Mouse (Mus musculus) spleen, postnatal 4 days (tissue): ENCODE data around the gene Kcnip4.

Experiments
- DNase-seq, 2 experiments: peaks; one replicate each; pipeline ENCODE4 v3.0.0; 2022; ENCODE audit warnings: low spot score in 2 of 2

Kcnip4 gene

DNA sequence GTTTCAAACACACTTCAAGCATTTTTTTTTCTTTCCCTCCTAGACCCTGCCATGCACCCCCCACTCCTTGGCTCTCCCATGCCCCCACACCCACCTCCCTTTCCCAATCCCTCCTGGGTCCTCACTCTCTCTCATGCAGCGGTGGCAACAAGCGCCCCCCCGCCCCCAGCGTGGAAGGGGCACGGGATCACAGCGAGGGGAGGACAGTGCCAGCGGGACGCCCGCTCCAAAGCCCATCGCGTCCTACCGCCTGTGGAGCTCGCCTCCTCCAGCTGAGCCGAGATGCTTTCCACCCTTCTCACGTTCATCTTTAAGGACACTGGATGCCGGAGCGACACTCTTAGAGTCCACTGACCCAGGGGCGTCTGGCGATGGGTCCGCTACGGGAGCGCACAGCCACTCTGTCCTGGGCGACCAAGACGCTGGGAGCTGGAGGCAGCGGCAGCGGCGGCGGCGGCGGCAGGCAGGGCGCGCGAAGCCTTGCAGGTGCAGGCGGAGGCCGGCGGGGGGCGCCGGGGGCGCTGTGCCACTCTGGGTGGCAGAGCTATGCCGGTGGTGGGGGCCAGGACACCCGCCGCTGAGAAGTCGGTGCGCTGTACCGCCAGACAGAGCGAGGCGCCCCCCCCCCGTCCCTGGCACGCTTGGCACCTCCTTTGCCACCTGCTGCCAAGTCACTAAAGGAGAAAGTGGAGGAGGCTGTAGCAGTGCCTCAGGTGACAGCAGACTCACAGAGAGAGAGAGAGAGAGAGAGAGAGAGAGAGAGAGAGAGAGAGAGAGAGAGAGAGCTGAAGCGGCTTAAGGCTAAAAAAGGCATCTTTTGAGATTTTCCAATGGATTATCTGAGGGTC, at the start of gene Kcnip4:
Kcnip4 (minus strand) TSS at position 514 of the 848 bp plus-strand sequence.
- no peak for DNase-seq

DNA sequence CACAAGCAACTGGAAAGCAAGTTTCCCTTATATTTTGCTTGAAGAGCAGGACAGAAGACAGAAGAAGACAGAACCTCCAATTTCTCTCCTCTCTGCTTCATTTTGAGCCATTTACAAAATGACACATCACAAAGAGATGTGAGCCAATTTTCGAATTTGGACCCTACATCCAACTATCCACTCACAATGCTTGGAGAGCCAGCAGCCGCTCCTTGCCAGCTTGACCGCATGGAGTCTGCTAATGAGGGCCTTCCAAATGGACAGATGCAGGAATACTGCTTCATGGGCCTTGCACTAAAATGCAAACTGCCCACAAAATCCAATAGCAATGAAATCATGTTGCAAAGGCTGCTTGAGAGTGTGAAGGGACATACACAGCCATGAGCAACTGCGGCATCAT, 47.2 kb upstream of the Kcnip4 start:
- DNase-seq = no peak

DNA sequence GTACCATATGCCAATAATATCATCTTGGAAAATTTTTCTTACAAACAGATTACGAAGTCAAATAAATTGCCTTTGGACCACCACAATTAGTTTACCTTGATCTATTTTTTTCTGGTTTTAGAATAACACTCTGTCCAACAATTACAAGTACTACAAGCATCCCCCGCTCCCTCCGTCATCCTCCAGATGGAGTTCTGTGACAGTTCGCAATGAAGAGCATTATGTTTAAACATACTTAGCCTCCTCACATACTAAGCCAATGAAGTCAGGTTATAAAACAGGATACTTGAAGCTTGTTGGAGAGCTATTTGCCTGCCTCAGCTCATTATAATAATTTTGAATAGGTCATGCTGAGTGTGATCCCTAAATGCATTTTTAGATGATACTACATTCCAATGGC, 39.0 kb upstream of the Kcnip4 start:
- no peak for DNase-seq

DNA sequence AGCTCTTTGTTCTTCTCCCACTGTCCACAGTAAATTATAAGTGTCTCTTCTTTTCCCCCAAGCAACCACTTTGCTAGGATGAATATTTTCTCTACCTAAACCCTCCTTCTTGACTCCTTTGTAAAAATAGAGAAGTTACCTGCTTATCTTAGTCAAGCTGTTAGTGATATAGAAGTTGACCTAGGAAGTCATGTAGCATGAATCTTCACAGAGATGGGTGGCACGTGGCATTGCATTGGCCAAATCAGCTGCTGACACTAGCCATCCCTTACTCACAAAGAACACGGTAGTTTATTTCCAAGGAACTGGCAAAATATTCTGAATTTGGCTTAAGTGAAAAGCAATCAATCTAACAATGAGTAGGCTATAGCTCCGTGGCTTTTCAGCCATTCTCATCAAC, 32.7 kb upstream of the Kcnip4 start:
- no peak for DNase-seq

DNA sequence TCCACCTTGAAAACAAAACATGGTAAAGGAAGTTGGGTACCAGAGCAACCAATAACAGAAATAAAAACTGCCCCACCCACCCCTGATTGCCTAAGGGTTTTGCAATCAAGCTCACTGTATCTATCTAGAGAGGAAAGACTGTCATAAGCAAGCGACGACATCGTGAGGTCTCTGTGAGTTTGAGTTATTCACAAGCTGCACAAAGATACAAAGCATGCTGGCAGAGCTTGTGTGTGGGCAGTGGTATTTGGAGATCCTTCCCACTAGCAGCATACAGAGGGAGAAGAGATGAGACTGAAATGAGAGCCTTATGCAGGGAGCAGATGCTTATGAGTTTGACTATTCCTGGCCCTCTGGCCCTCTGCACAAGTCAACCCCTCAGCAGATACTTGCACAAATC, 23.2 kb upstream of the Kcnip4 start:
- DNase-seq = no peak

DNA sequence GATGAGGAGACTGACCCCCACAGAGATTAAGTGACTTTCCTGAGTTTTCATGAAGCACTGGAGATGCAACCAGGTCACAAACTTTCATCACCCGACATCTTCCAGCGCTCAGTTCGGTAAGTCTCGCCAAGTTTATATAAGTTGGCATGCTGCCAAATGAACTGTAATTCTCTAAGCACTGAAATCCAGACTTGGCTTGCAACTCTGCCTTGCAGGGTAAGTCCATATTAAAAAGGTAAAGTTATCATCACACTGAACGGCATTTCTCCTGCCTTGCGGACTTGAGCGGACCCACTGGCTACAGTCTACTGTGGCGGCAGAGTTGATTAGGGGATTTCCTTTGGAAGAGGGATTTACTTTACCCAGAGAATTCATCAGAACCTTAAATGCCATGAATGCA, 4.7 kb upstream of the Kcnip4 start:
- no peak for DNase-seq

DNA sequence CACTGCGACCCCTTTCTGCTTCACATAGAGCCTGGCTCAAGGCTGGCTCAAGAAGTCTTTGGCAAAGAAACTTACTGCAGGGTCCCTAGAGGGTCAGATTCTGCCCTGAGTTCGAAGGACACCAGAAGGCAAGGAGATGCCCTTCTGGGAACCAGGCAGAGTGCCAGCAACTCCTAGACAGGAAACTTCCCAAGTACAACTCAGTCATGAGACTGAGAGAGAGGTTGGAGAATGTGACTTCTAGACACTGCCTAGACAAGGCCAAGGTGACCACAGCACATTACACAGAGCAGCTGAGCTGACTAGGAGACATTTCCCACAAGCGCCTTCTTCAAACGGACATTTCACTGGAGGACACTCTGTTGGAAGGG, 520 bp upstream of the Kcnip4 start:
- no peak for DNase-seq

DNA sequence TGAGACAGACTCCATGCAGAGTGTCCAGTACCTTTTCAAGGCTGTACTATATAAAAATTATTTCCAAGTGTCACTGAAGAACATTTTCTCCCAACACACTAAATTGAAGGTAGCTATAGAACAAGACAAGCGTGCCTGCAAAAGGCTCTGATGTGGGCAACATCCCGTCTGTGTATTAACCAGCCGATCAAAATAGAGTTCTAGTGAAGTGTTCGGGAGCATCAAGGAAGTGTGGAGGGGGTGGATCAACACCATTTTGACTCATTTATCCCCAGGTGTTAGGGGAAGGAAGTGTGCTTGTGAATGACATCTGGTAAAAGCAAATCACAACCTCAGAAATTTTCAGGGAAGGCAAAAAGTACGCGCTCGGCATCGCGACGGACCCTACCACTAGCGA, 712 bp downstream of the Kcnip4 start:
- DNase-seq = no peak

DNA sequence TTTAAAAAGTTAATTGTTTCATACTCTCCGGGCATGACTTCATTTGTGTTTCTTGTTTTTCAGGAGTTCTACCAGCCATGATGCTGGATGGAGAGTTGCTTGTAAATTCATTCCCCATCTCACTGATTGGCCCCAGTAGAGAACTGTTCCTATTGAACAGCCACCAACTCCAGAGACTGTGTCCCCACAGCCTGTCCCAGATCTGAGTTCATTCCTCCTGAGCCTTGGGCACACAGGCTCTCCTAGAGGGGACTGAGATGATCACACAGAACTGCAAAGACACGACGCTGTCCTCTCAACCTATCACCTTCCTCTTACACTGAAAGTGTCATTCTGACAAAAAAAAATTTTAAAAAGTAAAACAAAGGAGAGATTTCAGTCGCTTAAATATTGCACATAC, 1.7 kb downstream of the Kcnip4 start:
- no peak for DNase-seq

DNA sequence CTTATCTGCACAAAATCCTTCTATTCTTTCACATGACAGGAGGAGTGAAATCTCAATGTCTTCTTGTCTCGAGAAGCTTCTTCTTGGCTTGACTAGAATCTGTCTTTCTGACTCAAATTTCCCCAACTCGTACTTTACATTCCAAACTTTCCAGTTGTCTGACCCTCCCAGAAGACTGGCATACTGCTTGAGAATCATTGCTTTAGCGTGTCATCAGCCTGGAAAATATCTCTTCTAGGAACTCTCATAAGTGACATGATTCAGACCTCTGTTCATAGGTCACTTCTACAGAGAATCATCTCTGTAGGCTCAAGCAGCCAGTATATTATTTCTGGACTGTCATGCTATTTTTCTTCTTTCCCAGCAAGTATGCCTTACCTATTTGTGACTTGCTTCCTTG, 26.0 kb downstream of the Kcnip4 start:
- no peak for DNase-seq

DNA sequence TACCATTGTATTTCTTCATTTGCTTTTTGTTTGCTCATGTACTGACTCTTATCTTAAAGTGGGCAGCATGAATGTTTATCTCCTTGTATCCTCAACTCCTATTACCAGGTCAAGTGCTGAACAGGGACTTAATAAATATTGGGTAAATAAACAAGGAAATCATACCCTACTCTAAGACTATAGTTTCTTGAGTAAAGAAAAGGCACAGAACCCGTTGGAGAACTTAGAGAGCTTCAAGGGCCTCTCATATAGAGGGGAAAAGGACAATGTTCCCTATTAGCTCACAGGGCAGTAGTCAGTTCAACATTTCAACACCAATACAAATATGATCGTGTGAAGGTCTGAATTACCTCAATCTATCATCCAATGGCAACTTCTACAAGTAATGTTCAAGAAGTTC, 37.4 kb downstream of the Kcnip4 start:
- DNase-seq = no peak

DNA sequence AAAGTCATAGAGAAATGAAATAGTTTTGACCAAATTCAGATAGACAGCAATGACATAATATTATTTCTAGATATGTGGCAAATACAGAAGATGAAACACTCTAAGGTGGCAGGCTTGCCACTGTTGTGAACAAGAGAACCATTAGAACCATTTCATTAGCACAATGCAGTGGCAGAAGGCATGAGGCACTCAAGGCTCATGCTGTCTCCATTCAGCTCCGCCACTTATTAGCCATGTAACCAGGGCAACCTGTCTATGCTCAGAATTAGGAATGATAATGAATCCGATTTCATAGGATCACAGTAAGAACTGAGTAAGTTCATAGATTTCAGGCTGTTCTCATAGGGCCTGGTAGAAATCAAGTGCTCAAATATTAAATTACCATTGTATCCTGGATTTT, 54.0 kb downstream of the Kcnip4 start:
- DNase-seq = no peak

DNA sequence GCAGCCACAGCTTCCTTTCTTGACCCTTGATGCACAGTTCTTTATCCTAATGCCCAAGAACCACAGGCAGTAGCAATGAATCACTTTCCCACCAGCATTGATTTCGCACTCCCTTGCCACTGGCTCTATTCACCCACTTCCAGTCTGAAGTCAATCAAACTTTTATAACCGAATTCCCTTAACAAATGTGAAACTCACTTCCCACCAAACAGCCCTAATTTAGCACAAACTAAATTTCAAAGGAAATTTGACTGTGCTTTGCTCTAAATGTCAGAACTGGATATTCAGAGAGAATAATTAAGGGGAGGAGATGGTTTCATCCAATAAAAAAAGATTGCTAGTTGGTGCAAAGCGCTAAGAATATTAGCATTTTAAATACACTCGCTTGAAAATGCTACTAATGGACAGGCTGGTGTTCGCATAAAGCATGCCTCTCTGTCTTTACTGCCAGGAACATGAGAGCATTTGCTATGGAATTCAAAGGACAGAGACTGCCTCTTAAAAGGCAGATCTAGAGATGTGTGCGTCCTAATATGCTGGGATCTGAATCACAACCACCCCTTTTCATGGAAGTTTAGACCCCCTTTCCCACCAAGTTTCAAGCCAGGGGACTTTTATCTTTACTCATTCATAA, 63.9 kb downstream of the Kcnip4 start:
- DNase-seq = no peak

DNA sequence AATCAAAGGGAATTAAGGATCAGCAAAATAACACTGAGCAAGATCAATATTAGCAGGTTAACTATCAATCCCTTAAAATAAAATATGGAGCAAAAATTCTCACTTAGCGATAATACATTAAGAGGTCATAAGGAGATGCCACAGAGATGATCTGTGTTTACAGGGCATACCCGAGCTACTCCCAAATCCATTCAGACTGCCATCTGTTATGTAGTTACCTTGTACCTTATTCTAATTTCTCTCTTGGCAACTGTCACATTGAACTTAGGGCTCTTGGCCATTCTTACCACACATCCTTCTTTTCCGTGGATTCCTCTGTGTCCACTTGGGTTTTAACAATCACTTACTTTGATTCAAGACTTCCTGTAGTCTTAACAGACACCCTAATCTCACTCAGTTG, 71.6 kb downstream of the Kcnip4 start:
- no peak for DNase-seq

DNA sequence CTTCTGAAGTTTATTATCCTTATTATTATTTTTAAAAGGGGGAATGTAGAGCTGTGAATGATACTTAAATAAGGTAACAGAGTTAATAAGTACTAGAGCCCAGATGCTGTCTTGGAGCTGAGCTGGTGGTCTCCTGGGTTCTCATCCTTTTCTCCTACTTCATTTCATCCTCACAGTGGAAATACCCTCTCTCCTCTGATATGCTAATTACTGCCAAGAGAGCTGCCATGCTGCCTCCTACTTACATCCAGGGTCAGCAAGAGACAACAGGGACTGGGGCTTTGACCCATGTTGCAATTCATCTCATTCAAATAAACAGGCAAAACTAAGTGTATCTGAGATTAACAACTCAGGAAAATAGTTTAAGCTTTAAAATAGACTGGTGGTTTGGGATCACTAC, 73.4 kb downstream of the Kcnip4 start:
- DNase-seq = no peak

DNA sequence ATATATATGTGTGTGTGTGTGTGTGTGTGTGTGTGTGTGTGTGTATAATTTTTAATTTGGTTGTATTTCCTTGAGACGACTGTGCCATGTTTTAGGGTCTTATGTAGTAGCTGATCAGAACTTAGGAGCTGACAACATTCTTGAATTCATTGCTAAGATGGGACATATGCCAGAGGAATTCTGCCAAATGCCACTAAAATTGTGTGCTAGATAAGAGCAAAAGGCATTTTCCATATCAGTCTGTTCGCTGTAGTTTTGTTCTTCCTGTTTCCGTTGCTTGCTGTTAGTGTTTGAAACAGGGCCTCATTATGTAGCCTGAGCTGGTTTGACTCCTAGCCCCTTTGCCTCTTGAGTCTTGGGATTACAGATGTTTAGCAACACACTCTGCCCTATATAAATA, 73.8 kb downstream of the Kcnip4 start:
- DNase-seq = no peak

DNA sequence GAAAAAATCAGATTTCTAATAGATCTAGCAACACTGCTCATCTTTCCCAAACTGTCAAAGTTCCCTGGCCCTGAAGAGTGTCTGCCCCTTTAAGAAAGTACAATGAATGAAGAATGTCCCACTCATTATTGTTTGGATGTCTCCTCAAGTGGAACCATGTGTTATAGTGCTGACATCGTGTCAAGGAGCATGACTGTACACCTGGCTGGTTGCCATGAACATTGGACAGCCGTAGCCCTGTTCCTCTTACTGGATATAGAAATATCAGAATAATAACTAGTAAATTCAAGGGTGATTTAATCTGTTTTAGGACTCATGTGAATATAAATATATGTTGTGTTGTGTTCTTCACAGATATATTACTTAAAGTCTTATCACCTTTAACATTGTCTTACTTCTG, 87.5 kb downstream of the Kcnip4 start:
- DNase-seq = no peak

DNA sequence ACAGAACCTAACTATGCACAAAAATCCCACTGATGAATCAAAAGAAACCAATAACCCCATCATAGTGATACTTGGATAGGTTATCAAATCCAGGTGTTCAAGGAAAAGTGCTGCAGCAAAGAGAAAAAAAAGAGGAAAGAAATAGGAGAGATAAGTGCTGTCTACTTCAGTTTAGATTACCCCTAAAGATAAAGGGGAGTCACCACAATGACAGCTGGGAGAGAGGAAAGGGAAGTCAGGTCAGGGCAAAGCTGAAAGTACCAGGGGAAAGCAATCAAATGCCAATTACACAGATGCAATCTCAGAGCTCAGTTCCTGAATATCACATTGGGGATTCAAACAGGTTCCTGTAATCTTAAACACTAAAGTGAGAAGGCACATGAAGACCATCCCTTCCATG, 97.0 kb downstream of the Kcnip4 start:
- no peak for DNase-seq

DNA sequence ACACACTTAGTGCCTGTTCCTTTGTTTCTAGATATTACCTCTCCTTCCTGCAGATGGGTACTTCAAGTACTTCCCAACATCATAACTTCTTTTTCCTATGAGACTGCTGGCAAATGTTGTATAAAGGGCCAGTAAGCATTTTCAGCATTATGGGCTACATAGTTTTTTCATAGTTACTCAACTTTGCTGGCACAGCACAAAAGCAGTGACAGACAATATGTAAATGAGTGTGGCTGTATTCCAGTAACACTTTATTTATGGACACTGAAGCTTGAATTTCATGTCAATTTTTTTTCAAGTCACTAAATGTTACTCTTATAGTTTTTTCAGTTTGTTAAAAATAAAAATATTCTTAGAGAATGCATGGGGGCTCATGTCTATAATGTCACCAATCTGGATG, 105.0 kb downstream of the Kcnip4 start:
- no peak for DNase-seq

DNA sequence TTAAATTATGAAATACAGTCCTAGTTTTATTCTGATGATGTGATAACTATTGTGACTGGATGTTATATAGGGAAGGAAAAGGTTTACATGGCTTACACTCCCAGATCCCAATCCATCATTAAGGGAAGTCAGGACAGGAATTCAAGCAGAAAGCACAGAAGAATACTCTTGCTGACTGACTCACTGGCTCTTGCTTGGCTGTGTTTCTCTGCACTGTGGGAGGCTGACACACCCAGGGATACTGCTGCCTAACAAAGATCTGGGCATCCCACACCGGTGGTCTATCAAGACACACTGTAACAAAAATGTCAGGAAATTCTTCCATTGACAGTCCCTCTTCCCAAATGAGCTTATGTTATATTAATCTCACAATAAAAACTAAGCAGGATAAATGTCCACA, 116.4 kb downstream of the Kcnip4 start:
- no peak for DNase-seq

DNA sequence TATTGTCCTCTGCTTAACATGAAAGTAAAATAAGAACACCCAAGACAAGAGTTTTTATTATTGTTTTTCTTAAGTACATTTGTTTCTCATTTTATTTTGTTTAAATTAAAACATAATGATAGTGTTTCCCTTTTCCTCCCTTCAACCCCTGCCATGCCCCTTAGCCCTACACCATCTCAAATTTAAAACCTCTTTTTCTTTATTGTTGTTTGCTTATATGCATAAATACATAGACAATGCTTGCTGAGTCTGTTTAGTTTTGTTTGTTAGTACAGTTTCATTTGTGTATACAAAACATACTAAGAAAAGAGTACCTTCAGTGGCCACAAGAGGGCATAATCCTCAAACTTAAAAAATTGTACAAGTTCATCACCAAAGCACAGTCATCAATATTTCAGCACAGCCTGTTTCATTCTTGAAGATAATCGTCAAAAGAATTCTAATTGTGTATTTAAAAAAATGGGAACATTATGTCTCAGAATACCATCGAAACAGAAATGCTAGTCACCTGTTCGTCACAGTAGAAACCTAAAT, 154.1 kb downstream of the Kcnip4 start:
- no peak for DNase-seq

DNA sequence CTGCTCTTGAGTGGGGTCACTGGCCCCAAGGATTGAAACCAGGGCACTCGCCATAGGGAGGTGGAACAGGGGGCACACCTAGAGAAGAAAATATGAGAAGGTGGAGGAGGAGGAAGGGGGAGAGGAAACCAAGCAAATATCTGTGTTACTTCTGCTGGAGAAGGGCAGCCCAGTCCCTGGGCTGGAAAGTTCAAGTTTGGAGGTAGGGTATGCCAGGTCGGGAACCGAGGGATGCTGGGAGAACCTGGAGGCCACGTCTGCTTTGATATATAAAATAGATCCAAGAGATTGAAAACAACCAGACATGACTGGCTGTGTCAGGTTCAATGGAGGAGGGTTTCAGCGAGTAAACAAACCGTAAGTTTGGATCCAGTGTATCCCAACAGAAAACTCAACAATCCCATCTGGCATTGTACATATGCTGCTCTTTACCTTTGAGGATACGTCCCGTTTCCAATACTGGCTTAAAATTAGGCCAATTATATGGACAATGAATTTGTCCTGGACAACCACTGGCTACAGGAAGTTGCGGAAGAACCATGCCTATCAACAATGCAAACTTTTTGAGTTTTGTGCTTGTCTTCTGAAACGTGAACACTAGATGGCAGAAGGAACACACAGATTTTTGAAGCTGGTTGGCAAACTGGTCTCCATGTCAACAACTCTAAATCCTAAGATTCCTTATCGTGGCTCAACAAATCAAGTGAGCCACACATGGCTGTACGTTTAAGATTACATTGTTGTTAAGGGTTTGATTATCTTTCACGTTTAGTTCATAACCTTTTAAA, 155.9 kb downstream of the Kcnip4 start:
- DNase-seq = no peak

DNA sequence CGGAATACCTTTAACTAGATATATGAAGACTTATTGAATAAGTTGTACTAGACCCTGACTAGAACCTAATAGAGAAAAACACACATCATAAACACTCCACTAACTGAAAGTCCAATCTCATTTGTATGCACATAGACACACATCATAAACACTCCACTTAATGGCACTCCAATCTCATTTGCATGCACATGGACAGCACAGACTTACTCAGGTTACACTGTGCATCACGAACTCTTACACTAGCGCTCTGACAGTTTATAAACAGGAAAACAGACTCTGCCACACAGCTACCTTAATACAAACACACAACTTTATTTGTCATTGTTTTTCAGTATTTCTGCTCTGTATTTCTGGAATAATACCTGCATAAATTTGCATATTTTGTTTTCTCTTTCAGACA, 168.3 kb downstream of the Kcnip4 start:
- no peak for DNase-seq
